Mouse (Mus musculus): ENCODE data around the gene Aff4.
"Not testable (repeated sequence)": the region's sequence is repeated elsewhere in the genome, so short reads cannot be mapped to it uniquely, and the experiment has no call there.

GRCm38 (mm10) chr11:53426914-53427313 is 76.3 kb downstream of the Aff4 start:
- TF ChIP-seq CTCF (conservative IDR thresholded peaks at IDR 0.05; ENCODE audit: insufficient read depth, insufficient read length, low read depth, low read length); POLR2A (IDR thresholded peaks at IDR 0.05; ENCODE audit: low read depth, low read length): not testable (repeated sequence)

Measured in kidney, adult 2 months (tissue).